Mouse (Mus musculus) embryonic facial prominence, embryonic 11.5 days (tissue): Measurements from ENCODE around the gene Gimap4. TPM values are rescaled to one million over a fixed set of nuclear protein-coding genes. Genes with fewer than 3 reads are reported as not detected.

Experiments used
- ATAC-seq: fragments of 200-750 bp; cut with Nextera tagmentation; replicated peaks from 2 replicates; pipeline ENCODE4 v1.8.0; 2017; ENCODE audit warnings: low read depth; ENCODE audit not compliant: insufficient number of reproducible peaks, low FRiP score, low TSS enrichment
- DNase-seq: peaks from one replicate; pipeline ENCODE4 v3.0.0-alpha.2; 2015; ENCODE audit warnings: low spot score
- H3K27ac ChIP-seq: fragments of 300-500 bp; sonication (generic); replicated peaks from 2 replicates; pipeline ENCODE4 v1.5.1; 2014; ENCODE audit warnings: mild to moderate bottlenecking, low read depth, low read length, control low read depth
- H3K27me3 ChIP-seq: fragments of 300-500 bp; sonication (generic); 2 replicates; pipeline ENCODE4 v1.6.1; 2014; ENCODE audit warnings: mild to moderate bottlenecking, low read length, moderate library complexity, mixed read lengths; ENCODE audit not compliant: control insufficient read depth, insufficient read depth
- H3K36me3 ChIP-seq: fragments of 300-500 bp; sonication (generic); replicated peaks from 2 replicates; pipeline ENCODE4 v1.6.1; 2014; ENCODE audit warnings: low read depth, mild to moderate bottlenecking, low read length, moderate library complexity, mixed read lengths; ENCODE audit not compliant: control insufficient read depth, insufficient read depth
- H3K4me1 ChIP-seq: fragments of 300-500 bp; sonication (generic); 2 replicates; pipeline ENCODE4 v1.6.1; 2014; ENCODE audit warnings: low read length, mixed read lengths; ENCODE audit not compliant: control insufficient read depth, insufficient read depth
- H3K4me2 ChIP-seq: fragments of 300-500 bp; sonication (generic); 2 replicates; pipeline ENCODE4 v1.6.1; 2014; ENCODE audit warnings: low read depth, mild to moderate bottlenecking, control low read depth, low read length, moderate library complexity
- H3K4me3 ChIP-seq: fragments of 300-500 bp; sonication (generic); 2 replicates; pipeline ENCODE4 v1.5.1; 2014; ENCODE audit warnings: low read depth, low read length, control low read depth
- H3K9ac ChIP-seq: fragments of 300-500 bp; sonication (generic); replicated peaks from 2 replicates; pipeline ENCODE4 v1.6.1; 2014; ENCODE audit warnings: mild to moderate bottlenecking, control low read depth, low read length
- H3K9me3 ChIP-seq: fragments of 300-500 bp; sonication (generic); replicated peaks from 2 replicates; pipeline ENCODE4 v1.6.1; 2016; ENCODE audit warnings: mild to moderate bottlenecking, low read length, inconsistent platforms, mixed read lengths; ENCODE audit not compliant: control insufficient read depth
- WGBS: fragments of 180-500 bp; shearing (Covaris S2); extraction: QIAGEN DNeasy Blood & Tissue Kit; methylation state at CpG from one replicate; pipeline ENCODE4 v1.1.7; 2014; 5-methylcytosine and 5-hydroxymethylcytosine counted together
- polyA plus RNA-seq: library from polyadenylated mRNA; unstranded; fragments of >200 nt; fragmentation: Nextera tagmentation; extraction: Ambion mirVana; gene quantifications from 2 replicates; pipeline ENCODE4 v1.2.1, GENCODE M21; 2014

Gimap4 gene
- polyA plus RNA-seq, 1 experiment from 2014 or later, result 10.2 TPM

DNA sequence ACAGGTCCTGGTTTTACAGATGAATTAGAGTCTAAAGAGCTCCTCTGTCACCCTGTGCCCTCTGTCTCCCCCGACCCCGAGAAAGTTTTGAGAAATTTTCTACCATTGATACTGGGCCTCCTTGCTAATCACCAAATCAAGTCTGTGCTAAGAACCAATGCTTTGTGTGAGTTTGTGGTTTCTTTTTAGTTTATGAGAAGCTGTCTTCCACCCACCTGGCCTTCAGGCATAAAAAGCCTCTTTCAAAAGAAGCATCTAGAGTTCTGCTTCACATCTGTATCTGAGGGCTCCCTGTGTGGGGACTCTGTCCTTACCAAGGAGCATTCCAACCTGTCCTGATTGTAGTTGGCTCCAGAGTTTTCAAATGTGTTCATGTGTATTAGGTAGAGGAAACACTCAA lies 902 bp downstream of the Gimap4 start:
- 77% methylated on average over 2 of the region's 2 CpGs for WGBS
- Histone ChIP-seq H3K4me1 (no peaks in the 10 kb centered on the region), H3K9me3 (no peaks in the 10 kb centered on the region), H3K4me2 (no peak overlapping the region), H3K9ac (no peak overlapping the region), H3K4me3 (no peak overlapping the region), H3K36me3 (no peaks in the 10 kb centered on the region), H3K27ac (no peak overlapping the region), H3K27me3 (no peaks in the 10 kb centered on the region)
- ATAC-seq, result no peak
- DNase-seq, result no peak

DNA sequence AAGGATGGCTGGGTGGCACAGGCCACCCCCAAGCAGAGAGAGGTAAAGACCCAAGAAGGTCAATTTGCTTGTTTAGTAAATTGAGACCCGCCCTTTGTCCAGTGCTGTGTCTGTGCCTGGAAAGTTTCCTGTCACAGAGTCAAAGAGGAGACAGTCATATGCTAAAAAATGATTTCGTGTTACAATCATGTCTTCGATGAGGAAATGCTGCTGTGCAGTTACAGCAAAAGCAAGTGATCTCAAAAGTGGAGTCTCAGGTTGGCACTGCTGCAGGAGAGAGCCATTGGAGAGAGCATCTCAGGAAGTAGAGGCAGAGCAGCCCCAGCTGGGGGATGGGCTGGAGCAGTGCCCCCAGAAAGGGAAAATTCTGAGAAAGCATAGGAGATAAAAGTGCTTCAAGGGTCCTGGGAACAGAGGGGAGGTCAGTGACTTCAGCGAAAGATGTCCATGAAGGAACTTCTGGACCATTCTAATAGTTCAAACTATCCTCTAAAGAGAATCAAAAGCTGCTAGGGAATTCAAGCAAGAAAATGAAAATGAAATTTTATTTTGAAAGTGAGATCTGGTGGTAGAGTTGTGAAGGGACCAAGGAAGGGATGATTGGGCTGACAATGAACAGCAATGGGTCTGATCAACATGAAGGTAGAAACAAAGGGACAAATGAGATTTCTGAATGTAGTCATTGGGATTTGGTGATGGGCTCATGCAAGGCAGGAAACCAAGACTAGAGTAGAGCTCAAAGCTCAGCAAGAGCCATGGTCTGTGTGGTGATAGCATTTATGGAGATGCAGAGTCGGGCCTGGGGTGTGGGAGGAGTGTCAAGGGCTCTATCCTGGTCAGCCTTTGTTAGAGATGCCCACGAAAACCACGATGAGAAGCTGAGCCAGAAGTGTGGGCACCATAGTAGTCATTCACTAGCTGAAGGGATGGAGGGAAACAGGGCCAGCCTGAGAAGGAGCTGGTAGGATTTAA lies 1.6 kb downstream of the Gimap4 start:
- Histone ChIP-seq H3K27me3 (no peaks in the 10 kb centered on the region), H3K9ac (no peak overlapping the region), H3K36me3 (no peaks in the 10 kb centered on the region), H3K4me3 (no peak overlapping the region), H3K27ac (no peak overlapping the region), H3K9me3 (no peaks in the 10 kb centered on the region), H3K4me2 (no peak overlapping the region), H3K4me1 (no peaks in the 10 kb centered on the region)
- WGBS, result 86% methylated on average over 7 of the region's 7 CpGs
- DNase-seq (no peak), ATAC-seq (no peak)

DNA sequence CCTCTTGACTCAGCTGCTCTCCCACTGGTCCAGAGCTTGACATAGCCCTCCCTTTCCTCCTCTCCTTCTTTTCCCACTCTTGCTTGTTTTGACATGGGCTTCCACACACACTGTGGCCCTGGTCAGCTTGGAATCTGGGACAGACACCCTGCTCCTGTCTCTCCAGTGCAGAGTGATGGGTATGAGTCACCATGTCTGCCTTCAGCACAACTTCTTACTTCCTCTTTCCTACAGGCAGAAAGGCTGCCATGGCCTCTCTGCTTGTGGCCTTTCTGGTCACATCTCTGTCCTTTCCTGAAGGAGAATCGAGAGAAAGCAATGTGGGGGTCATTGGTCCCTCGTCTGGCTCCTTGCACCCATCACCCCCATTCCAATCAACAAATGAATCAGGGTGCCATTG lies 2.7 kb downstream of the Gimap4 start:
- Histone ChIP-seq H3K27me3 (no peaks in the 10 kb centered on the region), H3K36me3 (no peaks in the 10 kb centered on the region), H3K27ac (no peak overlapping the region), H3K4me1 (no peaks in the 10 kb centered on the region), H3K4me2 (no peak overlapping the region), H3K9ac (no peak overlapping the region), H3K9me3 (no peaks in the 10 kb centered on the region), H3K4me3 (no peak overlapping the region)
- ATAC-seq, result no peak
- 85% methylated on average over 2 of the region's 2 CpGs for WGBS
- DNase-seq, result no peak

DNA sequence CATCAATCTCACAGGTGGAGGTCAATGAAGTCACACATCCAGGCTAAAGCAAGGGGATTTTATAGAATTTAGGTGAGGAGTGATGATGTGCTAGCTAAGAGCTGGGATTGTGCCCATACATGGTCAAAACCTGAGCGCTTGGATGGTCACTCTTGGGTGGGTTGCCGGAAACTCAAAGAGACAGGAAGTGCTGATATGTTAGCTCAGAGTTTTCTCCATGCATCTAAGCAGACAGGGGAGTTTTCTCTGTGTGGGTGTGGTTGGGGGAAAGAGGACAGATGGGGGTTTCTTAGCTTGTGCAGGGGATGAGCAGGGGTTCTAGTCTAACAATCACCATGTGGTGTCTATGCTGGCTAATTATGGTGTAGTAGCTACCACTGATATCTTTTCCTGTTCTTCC lies 5.0 kb downstream of the Gimap4 start:
- H3K9me3 ChIP-seq, result no peaks in the 10 kb centered on the region
- DNase-seq, result no peak
- ATAC-seq, result no peak
- no peak overlapping the region for H3K27ac ChIP-seq
- 96% methylated on average over 2 of the region's 2 CpGs for WGBS
- no peaks in the 10 kb centered on the region for H3K27me3 ChIP-seq
- H3K4me1 ChIP-seq, result no peaks in the 10 kb centered on the region
- no peaks in the 10 kb centered on the region for H3K36me3 ChIP-seq
- no peak overlapping the region for H3K4me3 ChIP-seq
- no peak overlapping the region for H3K4me2 ChIP-seq
- no peak overlapping the region for H3K9ac ChIP-seq

DNA sequence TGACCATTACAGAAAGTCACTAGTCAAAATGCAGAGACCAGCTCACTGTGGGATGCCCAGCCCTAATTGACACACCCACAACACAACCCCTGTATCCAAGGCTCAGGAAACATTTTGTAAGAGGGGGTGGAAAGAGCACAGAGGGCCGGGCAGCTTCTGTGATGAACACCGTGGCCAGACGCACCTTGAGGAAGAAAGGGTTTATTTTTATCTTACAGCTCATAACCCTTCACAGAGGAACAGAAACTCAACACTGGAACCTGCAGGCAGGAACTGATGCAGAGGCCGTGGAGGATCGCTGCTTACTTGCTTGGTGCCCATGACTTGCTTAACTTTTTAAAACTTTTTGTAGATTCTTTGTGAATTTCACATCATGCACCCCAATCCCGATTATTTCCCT lies 8.6 kb downstream of the Gimap4 start:
- no peak overlapping the region for H3K4me2 ChIP-seq
- no peak overlapping the region for H3K9ac ChIP-seq
- ATAC-seq (no peak), DNase-seq (no peak)
- no peak overlapping the region for H3K27ac ChIP-seq
- WGBS, result 84% methylated on average over 6 of the region's 6 CpGs
- H3K36me3 ChIP-seq, result no peaks in the 10 kb centered on the region
- H3K4me3 ChIP-seq, result no peak overlapping the region
- no peaks in the 10 kb centered on the region for H3K27me3 ChIP-seq
- no peaks in the 10 kb centered on the region for H3K9me3 ChIP-seq
- no peaks in the 10 kb centered on the region for H3K4me1 ChIP-seq

DNA sequence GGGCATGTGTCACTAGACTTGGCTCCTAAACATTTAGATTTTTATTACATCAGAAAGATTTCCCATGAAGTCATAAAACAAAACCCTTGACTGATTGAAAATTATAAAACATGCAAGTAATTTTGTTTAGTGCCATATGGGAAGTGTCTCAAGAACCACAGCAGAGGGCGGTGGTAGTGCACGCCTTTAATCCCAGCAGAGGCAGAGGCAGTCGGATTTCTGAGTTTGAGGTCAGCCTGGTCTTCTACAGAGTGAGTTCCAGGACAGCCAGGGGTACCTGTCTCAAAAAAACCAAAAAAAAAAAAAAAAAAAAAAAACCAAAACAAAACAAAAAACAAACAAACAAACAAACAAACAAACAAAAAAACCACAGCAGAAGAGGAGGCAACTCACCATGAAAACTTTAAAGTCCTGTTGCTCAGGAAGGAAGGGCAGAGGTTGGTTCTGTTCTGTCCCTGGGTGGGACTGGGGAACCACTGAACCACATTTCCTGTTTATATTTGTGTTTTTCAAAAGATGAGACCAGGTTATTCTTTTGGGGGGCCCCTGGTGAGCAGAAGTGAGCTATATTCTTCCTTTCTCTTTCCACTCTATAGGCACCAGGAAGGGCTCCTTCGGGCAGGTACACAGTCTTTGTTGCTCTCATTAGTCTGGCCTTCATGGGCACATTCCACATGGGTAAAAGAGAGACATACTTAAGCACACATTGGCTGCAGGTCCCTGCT lies 12.6 kb downstream of the Gimap4 start:
- no peaks in the 10 kb centered on the region for H3K27me3 ChIP-seq
- no peak overlapping the region for H3K4me2 ChIP-seq
- ATAC-seq (no peak), DNase-seq (no peak)
- H3K27ac ChIP-seq, result no peak overlapping the region
- H3K4me1 ChIP-seq, result no peaks in the 10 kb centered on the region
- no peaks in the 10 kb centered on the region for H3K36me3 ChIP-seq
- no peak overlapping the region for H3K4me3 ChIP-seq
- 81% methylated on average over 4 of the region's 4 CpGs for WGBS
- no peak overlapping the region for H3K9ac ChIP-seq
- H3K9me3 ChIP-seq, result no peaks in the 10 kb centered on the region

DNA sequence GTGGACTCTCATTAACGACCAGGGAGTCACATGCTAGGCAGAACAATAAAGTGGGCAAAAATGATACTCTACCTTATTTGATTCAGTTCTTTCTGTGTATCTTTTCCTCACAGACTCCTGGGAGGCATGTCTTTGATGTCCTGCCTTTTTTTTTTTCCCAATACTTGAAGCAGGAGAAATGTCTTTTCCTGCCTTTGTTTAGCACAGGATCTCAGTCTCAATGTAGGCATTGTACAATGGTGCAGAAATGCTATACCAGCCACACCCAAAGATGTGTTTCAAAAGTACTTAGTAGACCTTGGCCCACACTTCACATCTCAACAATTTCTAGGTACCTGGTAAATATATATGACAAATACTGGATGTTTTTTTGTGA lies 13.2 kb downstream of the Gimap4 start:
- no peaks in the 10 kb centered on the region for H3K9me3 ChIP-seq
- no peak overlapping the region for H3K4me3 ChIP-seq
- H3K36me3 ChIP-seq, result no peaks in the 10 kb centered on the region
- WGBS, result 56% methylated on average over 1 of the region's 1 CpGs
- no peak overlapping the region for H3K4me2 ChIP-seq
- no peak overlapping the region for H3K9ac ChIP-seq
- no peak for ATAC-seq
- no peak overlapping the region for H3K27ac ChIP-seq
- H3K4me1 ChIP-seq, result no peaks in the 10 kb centered on the region
- no peaks in the 10 kb centered on the region for H3K27me3 ChIP-seq
- DNase-seq, result no peak
